Mouse (Mus musculus): ENCODE data around the gene Myo1f. TPM values are rescaled to one million over a fixed set of nuclear protein-coding genes. Genes with fewer than 3 reads are reported as not detected.
"Not testable (repeated sequence)": the region's sequence is repeated elsewhere in the genome, so short reads cannot be mapped to it uniquely, and the experiment has no call there.

Gene Myo1f
- total and polyA plus RNA-seq, 3 experiments, result 2.3 to 3.2 (median 3.1) TPM

- 50% methylated on average over 2 of the region's 2 CpGs for WGBS
- no peak for DNase-seq
- TF ChIP-seq CTCF (IDR thresholded peaks at IDR 0.05), result no peak
- no peak for TF ChIP-seq EP300 (IDR thresholded peaks at IDR 0.05; ENCODE audit: insufficient read depth, low read depth, low read length)
- TF ChIP-seq POLR2A (IDR thresholded peaks at IDR 0.05; ENCODE audit: insufficient read depth, low read depth, low read length), result no peak
Measured at GRCm38 (mm10) chr17:33607273-33607672, 51.8 kb downstream of the Myo1f start.

GRCm38 (mm10) chr17:33610548-33610947 lies 55.0 kb downstream of the Myo1f start:
- no peak for TF ChIP-seq POLR2A (IDR thresholded peaks at IDR 0.05; ENCODE audit: insufficient read depth, low read depth, low read length)
- TF ChIP-seq EP300 (IDR thresholded peaks at IDR 0.05; ENCODE audit: insufficient read depth, low read depth, low read length), result no peak
- no peak for TF ChIP-seq CTCF (IDR thresholded peaks at IDR 0.05)

More at GRCm38 (mm10) chr17:33607273-33607672, 51.8 kb downstream of the Myo1f start:
- Histone ChIP-seq H3K4me1 (ENCODE audit: control insufficient read depth, insufficient read depth, low read length) (no peaks in the 10 kb centered on the region), H3K79me2 (replicated peaks; ENCODE audit: control insufficient read depth, insufficient read depth, low read length) (no peaks in the 10 kb centered on the region), H3K9ac (ENCODE audit: low read depth, low read length) (no peak overlapping the region), H3K27me3 (ENCODE audit: control insufficient read depth, insufficient read depth, low read length) (no peaks in the 10 kb centered on the region), H3K4me3 (no peak overlapping the region), H3K36me3 (ENCODE audit: control insufficient read depth, insufficient read depth, low read length) (no peaks in the 10 kb centered on the region), H3K27ac (no peak overlapping the region)
- intact Hi-C loops (cut with DNase I), result no loop called here

DNA sequence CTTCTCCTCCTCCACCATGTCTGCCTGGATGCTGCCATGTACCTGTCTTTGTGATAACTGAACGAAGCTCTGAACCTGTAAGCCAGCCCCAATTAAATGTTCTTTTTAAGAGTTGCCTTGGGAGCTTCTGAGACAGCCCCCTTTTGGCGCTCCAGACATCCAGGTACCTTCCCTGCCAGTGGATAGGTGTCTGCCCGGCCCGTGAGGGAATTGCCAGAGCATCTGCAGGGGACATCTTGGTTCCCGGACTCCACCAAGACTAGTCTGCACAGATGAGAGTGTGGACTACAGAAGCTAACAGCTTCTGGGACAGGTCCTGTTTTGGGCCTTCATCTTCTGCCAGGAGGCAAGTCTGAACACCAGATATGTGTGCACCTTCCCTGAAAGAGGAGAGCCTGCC lies 58.2 kb downstream of the Myo1f start:
- H3K36me3 ChIP-seq (ENCODE audit: control insufficient read depth, insufficient read depth, low read length); DNase-seq; H3K4me3 ChIP-seq; H3K27me3 ChIP-seq (ENCODE audit: control insufficient read depth, insufficient read depth, low read length); H3K4me1 ChIP-seq (ENCODE audit: control insufficient read depth, insufficient read depth, low read length); intact Hi-C loops (cut with DNase I); H3K27ac ChIP-seq; H3K79me2 ChIP-seq (replicated peaks; ENCODE audit: control insufficient read depth, insufficient read depth, low read length); H3K9ac ChIP-seq (ENCODE audit: low read depth, low read length): not testable (repeated sequence)
- WGBS, result 84% methylated on average over 5 of the region's 5 CpGs

More at GRCm38 (mm10) chr17:33610548-33610947, 55.0 kb downstream of the Myo1f start:
- no peaks in the 10 kb centered on the region for H3K4me1 ChIP-seq (ENCODE audit: control insufficient read depth, insufficient read depth, low read length)
- intact Hi-C loops (cut with DNase I), result no loop called here
- H3K27ac ChIP-seq, result no peak overlapping the region
- WGBS, result 73% methylated on average over 7 of the region's 7 CpGs
- H3K27me3 ChIP-seq (ENCODE audit: control insufficient read depth, insufficient read depth, low read length), result no peaks in the 10 kb centered on the region
- no peak overlapping the region for H3K4me3 ChIP-seq
- no peaks in the 10 kb centered on the region for H3K79me2 ChIP-seq (replicated peaks; ENCODE audit: control insufficient read depth, insufficient read depth, low read length)
- DNase-seq, result no peak
- H3K9ac ChIP-seq (ENCODE audit: low read depth, low read length), result no peak overlapping the region
- H3K36me3 ChIP-seq (ENCODE audit: control insufficient read depth, insufficient read depth, low read length), result no peaks in the 10 kb centered on the region

DNA sequence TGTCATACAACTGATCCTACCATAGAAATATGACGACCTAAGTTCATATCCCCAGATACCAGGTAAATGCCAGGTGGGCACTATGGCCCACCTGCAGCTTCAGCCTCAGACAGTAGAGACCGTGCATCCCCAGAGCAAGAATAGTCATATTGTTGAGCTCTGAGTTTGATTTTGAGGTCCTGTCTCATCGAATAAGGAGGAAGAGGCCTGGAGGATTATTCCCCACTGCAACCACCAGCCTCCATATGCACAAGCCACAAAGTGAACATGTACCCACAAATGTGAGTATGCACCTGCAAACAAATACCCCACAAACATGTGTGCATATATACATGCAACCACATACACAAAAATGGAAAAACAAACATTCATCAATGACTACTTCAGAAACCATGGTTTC lies 71.8 kb downstream of the Myo1f start:
- no peaks in the 10 kb centered on the region for H3K79me2 ChIP-seq (replicated peaks; ENCODE audit: control insufficient read depth, insufficient read depth, low read length)
- 81% methylated on average over 3 of the region's 3 CpGs for whole genome bisulfite sequencing
- no peaks in the 10 kb centered on the region for H3K36me3 ChIP-seq (ENCODE audit: control insufficient read depth, insufficient read depth, low read length)
- TF ChIP-seq EP300 (IDR thresholded peaks at IDR 0.05; ENCODE audit: insufficient read depth, low read depth, low read length) (no peak), POLR2A (IDR thresholded peaks at IDR 0.05; ENCODE audit: insufficient read depth, low read depth, low read length) (no peak), CTCF (IDR thresholded peaks at IDR 0.05) (no peak)
- no peak overlapping the region for H3K4me3 ChIP-seq
- intact Hi-C loops (cut with DNase I), result no loop called here
- no peak overlapping the region for H3K27ac ChIP-seq
- peaks cover 4% of the 10 kb centered on the region for H3K4me1 ChIP-seq (ENCODE audit: control insufficient read depth, insufficient read depth, low read length)
- no peaks in the 10 kb centered on the region for H3K27me3 ChIP-seq (ENCODE audit: control insufficient read depth, insufficient read depth, low read length)
- no peak overlapping the region for H3K9ac ChIP-seq (ENCODE audit: low read depth, low read length)
- DNase-seq, result no peak

- WGBS, result 3% methylated on average over 35 of the region's 35 CpGs
- TF ChIP-seq POLR2A (IDR thresholded peaks at IDR 0.05; ENCODE audit: insufficient read depth, low read depth, low read length) (peak; percentile 78), CTCF (IDR thresholded peaks at IDR 0.05) (no peak)
- Histone ChIP-seq H3K27me3 (ENCODE audit: control insufficient read depth, insufficient read depth, low read length) (no peaks in the 10 kb centered on the region), H3K4me1 (ENCODE audit: control insufficient read depth, insufficient read depth, low read length) (peaks cover 4% of the 10 kb centered on the region), H3K36me3 (ENCODE audit: control insufficient read depth, insufficient read depth, low read length) (no peaks in the 10 kb centered on the region), H3K27ac (peak within 1 kb of the TSS; percentile 98), H3K9ac (ENCODE audit: low read depth, low read length) (peak within 1 kb of the TSS; percentile 86), H3K4me3 (peak within 1 kb of the TSS; percentile 94), H3K79me2 (replicated peaks; ENCODE audit: control insufficient read depth, insufficient read depth, low read length) (no peaks in the 10 kb centered on the region)
- DNase-seq, result peak; percentile 94 to 95
- intact Hi-C loops (cut with DNase I), result no loop called here
Measured at GRCm38 (mm10) chr17:33628621-33629486, 73.3 kb downstream of the Myo1f start, which contains the start of gene Zfp414. Zfp414 (plus strand) TSS chr17:33629090.

GRCm38 (mm10) chr17:33629487-33630125 lies 74.1 kb downstream of the Myo1f start:
- peak overlapping the region; percentile 94 for H3K4me3 ChIP-seq
- intact Hi-C loops (cut with DNase I), result no loop called here
- no peaks in the 10 kb centered on the region for H3K27me3 ChIP-seq (ENCODE audit: control insufficient read depth, insufficient read depth, low read length)
- peak overlapping the region; percentile 98 for H3K27ac ChIP-seq
- WGBS, result 43% methylated on average over 12 of the region's 12 CpGs
- peak overlapping the region; percentile 50 for H3K9ac ChIP-seq (ENCODE audit: low read depth, low read length)
- no peaks in the 10 kb centered on the region for H3K36me3 ChIP-seq (ENCODE audit: control insufficient read depth, insufficient read depth, low read length)
- peaks cover 4% of the 10 kb centered on the region for H3K4me1 ChIP-seq (ENCODE audit: control insufficient read depth, insufficient read depth, low read length)
- no peaks in the 10 kb centered on the region for H3K79me2 ChIP-seq (replicated peaks; ENCODE audit: control insufficient read depth, insufficient read depth, low read length)
- TF ChIP-seq EP300 (IDR thresholded peaks at IDR 0.05; ENCODE audit: insufficient read depth, low read depth, low read length) (no peak), CTCF (IDR thresholded peaks at IDR 0.05) (no peak), POLR2A (IDR thresholded peaks at IDR 0.05; ENCODE audit: insufficient read depth, low read depth, low read length) (no peak)
- peak in 1 of 2 experiments; percentile 33 for DNase-seq

Data from heart, adult 2 months (tissue).